Mouse (Mus musculus) liver, embryonic 14.5 days (tissue): ENCODE measurements around the gene A1cf.

Source experiments
- CTCF ChIP-seq: IDR thresholded peaks from 2 replicates; pipeline ENCODE4 v1.5.1; 2016; ENCODE audit warnings: antibody characterized with exemption, low read depth, control low read depth
- EP300 ChIP-seq: IDR thresholded peaks from 2 replicates; pipeline ENCODE4 v1.6.1; 2016; ENCODE audit warnings: antibody characterized with exemption, low read depth

DNA sequence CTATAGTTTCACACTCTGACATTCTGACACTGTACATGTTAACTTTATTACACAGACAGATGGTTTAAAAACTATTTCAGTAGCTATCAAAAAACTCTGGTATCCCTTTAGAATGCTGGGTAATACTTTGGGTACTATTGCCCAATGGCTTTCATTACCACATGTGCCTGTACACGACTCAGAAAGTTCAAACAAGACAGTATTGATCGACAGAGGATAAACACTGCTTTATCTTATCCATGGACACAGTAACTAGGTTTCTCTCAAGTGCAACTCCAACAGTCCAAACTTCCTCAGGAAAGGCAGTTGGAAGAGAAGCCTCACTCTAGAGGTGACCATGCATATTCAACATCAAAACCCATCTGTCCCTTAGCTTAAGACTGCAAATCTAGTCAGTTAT is 2.8 kb downstream of the A1cf start:
- TF ChIP-seq EP300 (no peak), CTCF (no peak)
